Mouse (Mus musculus): ENCODE data around the gene Rpusd1.

Rpusd1 gene

DNA sequence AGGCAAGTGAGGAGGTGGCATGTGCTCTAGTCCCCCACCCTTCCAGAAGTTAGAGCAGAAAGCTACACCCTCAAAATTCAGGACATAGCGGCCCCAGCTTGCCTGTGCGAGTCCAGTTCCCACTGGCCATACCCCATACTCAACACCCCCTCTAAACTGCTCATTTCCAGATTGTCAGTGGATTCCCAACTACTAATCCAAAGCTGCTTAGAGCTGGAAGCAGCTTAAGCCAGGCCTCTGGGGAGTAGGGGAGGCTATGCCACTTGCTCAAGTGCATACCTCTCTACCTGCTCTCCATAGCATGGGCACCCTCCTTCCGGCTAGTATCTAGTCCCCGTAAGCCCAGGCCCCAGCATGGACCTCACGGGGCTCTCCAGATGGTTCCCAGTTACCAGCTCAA is 6.0 kb upstream of the Rpusd1 start:
- no peak for TF ChIP-seq GATA4 (IDR thresholded peaks at IDR 0.05; ENCODE audit: insufficient replicate concordance, low read length)

DNA sequence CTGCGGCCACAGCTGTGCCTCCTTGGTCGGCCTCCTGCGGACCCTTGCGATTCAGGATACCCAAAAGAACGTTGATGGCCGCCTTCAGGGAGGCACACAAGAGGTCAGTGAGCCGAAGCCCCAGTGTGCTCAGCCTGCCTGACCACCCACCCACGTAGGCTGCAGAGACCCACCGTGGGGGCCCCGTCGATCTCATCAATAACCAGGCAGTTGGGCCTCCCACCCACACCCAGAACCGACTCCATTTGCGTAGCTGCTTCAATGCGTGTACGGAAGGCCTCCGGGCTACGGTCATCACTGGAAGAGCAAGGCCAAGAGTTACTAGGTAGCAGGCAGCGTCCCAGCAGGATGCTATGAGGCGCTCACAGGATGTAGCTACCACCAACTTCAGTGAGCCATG is 4.0 kb upstream of the Rpusd1 start:
- no peak for TF ChIP-seq GATA4 (IDR thresholded peaks at IDR 0.05; ENCODE audit: insufficient replicate concordance, low read length)

DNA sequence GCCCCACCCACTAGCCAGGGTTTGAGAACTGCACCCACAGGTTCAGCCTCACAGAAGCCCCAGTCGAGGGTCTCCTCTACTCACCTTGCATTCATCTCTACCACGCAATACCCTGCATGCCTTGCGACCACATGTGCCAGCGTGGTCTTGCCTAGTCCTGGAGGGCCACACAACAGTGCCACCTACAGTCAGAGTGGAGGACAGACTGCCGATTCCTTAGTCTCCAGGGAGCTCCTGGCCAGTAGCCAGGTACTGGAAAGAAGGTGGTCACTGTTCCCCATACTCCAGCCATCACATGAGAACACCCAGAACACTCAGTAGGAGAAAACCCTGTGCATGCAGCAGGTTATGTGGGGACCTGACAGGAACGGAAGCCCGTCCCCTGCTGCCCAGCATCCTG is 3.6 kb upstream of the Rpusd1 start:
- no peak for TF ChIP-seq GATA4 (IDR thresholded peaks at IDR 0.05; ENCODE audit: insufficient replicate concordance, low read length)

DNA sequence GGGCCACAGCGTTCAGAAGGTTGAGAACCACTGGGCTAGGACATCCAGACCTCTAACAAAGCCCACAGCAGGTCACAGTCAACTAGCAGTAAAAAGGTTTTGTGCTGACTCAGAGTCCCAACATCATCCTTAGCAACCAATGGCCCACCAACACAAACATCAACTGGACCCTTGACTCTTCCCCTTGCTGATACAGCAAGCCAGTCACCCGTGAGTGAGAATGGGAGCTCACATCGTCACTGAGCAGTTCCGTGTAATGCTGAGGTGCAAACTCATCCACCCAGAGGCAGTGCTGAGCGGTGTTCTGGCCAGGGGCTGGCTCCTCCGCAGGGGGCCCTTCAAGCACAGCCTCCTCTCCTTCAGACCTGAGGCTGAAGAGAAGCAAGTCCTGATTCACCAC is 2.2 kb upstream of the Rpusd1 start:
- TF ChIP-seq GATA4 (IDR thresholded peaks at IDR 0.05; ENCODE audit: insufficient replicate concordance, low read length): no peak

DNA sequence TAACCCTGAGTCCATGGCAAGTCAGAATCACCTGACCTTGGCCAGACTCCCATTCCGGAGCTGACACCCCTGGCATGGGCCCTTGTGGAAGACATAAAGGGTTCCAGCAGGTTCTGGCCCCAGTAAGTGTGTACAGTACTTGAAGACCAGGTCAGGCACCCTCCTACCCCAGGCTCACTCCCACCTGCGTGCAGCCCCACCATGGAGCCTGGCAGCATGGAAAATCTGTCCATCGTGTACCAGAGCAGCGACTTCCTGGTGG is 470 bp downstream of the Rpusd1 start:
- no peak for TF ChIP-seq GATA4 (IDR thresholded peaks at IDR 0.05; ENCODE audit: insufficient replicate concordance, low read length)

DNA sequence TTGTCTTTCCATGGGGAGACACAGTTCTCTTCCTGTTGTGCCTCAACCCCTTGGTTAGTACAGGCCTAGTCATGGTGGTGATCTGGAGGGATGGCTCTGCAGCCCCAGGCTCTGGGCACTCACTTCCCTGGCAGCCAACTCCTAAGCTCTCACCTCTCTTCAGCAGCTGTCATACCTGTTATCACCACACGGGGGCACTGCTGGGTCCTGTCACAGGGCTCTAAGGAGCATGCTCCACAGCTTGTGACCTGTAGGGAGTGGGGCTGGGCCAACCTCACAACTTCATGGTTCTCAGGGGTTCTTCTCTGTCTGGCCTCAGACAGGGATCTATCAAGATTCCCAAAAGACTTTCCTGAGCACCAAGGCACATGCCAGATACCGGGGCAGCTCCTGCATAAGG is 4.6 kb downstream of the Rpusd1 start:
- TF ChIP-seq GATA4 (IDR thresholded peaks at IDR 0.05; ENCODE audit: insufficient replicate concordance, low read length): no peak

DNA sequence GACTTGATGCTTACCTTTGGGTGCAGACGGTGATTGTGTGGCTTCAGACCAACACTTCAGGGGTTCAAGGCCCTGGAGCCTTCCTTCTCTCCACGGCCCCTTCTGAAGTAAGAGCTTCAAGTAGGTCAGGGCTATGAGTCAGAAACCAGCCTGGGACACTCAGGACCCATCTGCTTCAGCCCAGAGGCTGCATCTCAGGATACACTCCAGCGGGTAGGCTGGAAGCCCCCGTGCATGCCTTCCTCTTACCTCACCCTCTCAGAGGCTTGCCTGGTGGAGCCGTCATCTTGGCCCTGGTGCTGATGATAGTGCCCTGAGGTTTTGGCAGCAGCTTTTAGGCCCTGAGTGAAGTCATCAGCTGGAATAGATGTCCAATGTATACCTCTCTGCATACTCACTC is 7.8 kb downstream of the Rpusd1 start:
- no peak for TF ChIP-seq GATA4 (IDR thresholded peaks at IDR 0.05; ENCODE audit: insufficient replicate concordance, low read length)

DNA sequence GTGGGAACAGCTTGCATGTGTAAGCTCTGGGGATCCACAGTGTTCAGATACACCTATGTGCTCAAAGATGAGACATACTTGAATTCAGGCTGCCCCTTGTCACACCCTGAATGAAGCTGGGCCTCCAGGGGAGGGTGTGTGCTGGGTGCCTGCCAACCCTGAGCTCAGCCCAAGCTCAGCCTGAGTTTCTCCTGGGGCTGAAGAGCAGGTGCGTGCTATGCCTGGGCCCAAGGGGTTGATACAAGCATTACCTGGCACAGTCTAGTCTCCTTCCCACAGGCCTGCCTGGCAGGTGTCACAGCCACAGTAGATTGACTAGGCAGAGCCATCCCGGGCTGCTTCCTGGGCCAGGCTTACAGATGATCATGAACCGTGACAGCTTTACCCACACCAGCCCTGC is 8.3 kb downstream of the Rpusd1 start, which contains the start of gene Mslnl:
Mslnl (plus strand) TSS at position 298 of the 400 bp plus-strand sequence.
- TF ChIP-seq GATA4 (IDR thresholded peaks at IDR 0.05; ENCODE audit: insufficient replicate concordance, low read length): no peak

DNA sequence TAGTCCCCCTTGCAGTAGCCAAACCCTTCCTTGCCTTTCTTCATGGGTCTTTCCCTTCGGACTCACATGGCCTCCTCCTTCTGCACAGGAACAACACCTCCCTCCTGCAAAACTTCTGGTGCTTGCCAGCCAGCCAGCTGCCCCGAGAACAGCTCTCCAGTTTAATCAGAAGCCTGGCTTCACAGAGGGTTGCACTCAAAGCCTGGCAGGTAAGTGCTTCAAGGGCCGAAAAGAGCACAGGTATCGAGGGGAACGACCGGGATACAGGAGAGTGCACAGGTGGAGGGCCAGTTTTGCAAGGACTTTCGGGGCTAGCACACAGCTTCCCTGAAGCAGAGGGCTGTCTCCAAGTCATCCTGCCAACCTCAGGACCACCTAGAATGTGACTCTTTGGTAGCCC is 11.4 kb downstream of the Rpusd1 start:
- TF ChIP-seq GATA4 (IDR thresholded peaks at IDR 0.05; ENCODE audit: insufficient replicate concordance, low read length): no peak

DNA sequence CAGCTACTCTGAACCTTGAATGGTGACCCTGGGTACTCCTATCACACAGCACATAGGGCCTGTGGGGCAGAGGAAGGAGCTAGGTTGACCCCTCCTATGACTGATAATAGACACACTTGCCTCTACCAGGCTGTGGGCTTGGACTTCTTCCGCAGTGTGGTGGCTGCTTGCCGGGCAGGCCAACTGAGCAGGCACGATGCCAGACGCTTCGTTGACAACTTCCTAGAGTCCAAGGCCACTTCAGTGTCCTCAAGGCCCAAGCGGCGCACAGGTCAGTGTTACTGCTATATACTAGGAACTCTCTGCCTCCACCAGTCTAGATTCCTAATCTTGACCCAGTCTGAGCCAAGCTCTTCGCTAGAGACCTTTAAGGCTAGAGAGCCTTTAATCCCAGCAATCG is 16.4 kb downstream of the Rpusd1 start:
- no peak for TF ChIP-seq GATA4 (IDR thresholded peaks at IDR 0.05; ENCODE audit: insufficient replicate concordance, low read length)

DNA sequence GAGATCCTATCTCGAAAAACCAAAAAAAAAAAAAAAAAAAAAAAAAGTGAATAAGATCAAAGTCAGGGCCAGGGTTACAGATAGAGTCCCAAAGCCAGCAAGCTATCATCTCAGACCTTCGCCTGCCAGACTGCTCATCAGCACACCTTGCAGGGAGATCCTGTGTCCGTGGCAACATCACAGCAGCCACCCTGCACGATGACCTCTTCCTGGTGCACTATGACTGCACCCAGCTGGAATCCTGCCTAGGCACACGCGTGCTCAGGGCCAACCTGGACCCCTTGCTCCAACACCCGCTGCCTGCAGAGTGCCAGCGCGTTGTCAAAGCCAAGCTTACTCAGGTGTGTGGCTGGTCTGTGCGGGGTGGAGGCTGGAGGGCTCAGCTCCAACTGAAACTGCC is 16.8 kb downstream of the Rpusd1 start:
- TF ChIP-seq GATA4 (IDR thresholded peaks at IDR 0.05; ENCODE audit: insufficient replicate concordance, low read length): no peak

DNA sequence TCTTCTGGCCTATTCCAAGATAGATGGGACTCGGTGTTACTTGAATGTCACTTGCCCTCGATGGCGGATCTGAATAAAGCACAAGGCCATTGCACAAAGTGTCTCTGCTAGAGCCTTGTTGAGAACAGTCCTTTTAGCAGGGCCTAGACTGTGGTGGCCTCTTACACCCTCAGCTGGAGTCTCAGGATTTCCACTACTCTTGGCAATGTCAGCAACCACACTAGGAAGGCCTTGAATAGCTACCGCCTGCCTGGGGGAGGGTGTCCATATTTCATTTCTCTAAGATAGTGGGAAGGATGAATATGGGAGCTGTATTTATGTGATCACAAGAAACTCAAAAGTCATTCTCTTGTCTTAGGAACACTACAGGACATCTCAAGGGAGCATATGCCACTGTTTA is 20.8 kb downstream of the Rpusd1 start:
- TF ChIP-seq GATA4 (IDR thresholded peaks at IDR 0.05; ENCODE audit: insufficient replicate concordance, low read length): no peak

DNA sequence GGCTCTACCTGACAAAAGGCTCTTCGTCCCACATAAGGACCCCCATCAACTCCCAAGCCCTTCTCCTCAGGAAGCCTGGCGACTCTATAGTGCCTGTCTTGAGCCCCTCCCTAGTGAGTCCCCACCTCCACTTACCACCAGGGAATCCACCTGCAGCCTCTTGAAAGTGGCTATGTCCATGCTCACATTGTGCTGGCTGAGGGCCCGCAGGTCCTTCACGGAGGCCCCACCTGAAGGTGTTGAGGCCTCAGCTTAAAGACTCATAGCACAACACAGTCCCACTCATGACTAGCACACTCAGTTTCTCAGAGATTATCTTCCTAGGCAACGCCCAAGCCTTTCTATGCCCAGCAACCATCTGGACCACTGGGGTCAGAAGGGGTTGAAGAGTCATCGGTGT is 21.8 kb downstream of the Rpusd1 start:
- no peak for TF ChIP-seq GATA4 (IDR thresholded peaks at IDR 0.05; ENCODE audit: insufficient replicate concordance, low read length)

DNA sequence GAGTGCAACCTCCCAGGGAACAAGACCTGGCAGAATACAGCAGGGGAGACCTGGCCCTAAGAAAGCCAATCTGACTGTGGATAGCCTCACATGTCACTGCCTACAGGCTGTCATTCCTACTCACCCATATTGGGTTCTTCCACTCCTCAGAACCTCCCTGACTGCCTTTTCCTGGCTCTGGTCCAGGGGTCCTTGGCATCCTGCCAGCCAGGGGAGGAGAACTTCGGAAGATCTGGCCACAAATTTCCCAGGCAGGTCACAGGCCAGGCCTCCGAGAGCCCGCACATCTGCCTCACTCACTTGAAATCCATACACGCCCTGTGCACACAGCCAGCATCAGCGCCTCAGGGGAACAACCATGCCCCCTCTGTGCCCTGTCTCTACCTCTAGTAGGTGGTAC is 24.0 kb downstream of the Rpusd1 start:
- no peak for TF ChIP-seq GATA4 (IDR thresholded peaks at IDR 0.05; ENCODE audit: insufficient replicate concordance, low read length)

DNA sequence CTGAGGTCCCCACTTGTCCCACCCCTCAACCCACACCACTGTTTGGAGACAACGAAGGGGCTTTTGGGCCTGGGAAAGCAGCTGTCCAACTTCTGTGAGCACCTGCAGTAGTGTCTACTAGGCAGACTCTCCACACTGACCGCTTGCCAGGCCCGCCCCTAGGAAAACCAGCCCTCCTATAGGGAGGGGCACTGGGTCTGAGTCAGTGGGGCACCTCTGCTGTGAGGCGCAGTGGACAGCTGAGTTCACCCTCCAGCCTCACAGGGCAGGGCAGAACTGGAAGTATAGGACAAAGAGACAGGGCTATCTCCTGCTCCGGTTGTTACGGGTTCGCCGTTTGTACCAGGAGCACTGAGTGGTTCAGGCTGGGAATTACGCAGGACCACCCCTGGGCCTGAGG is 26.8 kb downstream of the Rpusd1 start, which contains the start of gene Msln:
Msln (minus strand) TSS at position 138 of the 400 bp plus-strand sequence.
- TF ChIP-seq GATA4 (IDR thresholded peaks at IDR 0.05; ENCODE audit: insufficient replicate concordance, low read length): no peak

DNA sequence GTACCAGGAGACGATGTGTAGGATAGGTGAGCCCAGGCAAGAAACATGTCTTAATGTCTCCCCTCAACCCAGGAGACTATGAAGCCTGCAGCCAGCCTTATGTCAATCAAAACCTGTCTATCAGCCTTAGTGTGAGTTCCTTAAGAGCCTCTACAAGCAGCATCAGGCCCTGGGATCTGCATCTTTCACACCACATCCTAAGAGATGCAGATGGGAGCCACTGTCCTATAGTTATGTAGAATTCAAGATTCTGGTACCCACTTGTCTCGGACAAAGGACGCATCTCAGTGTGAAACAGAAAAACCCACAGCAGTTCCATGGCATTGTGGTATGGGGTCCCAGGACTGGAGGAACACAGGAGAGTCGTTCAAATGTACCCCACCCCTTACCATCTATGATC is 27.6 kb downstream of the Rpusd1 start:
- TF ChIP-seq GATA4 (IDR thresholded peaks at IDR 0.05; ENCODE audit: insufficient replicate concordance, low read length): no peak

DNA sequence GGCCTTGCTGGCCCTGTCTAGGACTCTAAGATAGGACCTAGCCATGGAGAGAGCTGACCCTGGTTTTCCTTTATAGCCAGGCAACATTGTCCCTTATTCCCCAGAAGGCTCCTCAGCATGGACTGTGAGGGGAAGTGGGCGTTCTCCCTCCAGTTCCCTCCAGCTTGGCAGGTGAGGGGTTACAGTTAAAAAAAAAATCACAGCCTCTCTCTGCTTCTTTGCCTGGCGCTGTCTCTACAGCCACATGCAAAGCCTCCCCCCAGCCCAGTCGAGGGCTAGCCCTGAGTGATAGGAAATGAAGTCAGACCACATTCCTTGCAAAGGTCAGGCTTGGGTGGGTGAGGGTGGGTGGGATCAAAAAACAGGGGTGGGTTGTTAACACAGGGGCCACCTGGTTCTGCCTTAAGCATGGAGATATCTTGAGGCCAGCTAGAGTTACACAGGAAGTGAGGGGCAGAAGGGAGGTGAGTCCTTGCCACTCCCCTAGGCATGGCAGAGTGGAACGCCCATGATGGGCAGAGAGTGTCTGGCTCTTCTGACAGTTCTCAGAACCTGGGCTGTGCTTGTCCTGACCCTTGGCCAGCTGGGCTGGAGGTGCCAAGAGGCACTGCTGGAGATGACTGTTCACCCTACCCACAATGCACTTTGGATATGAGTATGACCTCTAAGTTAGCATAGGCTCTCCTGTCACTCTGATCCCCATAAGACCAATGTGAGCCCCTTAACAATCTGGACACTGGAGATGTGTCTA is 28.3 kb downstream of the Rpusd1 start:
- no peak for TF ChIP-seq GATA4 (IDR thresholded peaks at IDR 0.05; ENCODE audit: insufficient replicate concordance, low read length)
